Mouse (Mus musculus) 416B (cell line): Measurements from ENCODE around the gene Mcm5.

Source experiments
- DNase-seq: peaks from one replicate; pipeline ENCODE4 v3.0.0; 2011; ENCODE audit warnings: low read depth

Gene Mcm5

DNA sequence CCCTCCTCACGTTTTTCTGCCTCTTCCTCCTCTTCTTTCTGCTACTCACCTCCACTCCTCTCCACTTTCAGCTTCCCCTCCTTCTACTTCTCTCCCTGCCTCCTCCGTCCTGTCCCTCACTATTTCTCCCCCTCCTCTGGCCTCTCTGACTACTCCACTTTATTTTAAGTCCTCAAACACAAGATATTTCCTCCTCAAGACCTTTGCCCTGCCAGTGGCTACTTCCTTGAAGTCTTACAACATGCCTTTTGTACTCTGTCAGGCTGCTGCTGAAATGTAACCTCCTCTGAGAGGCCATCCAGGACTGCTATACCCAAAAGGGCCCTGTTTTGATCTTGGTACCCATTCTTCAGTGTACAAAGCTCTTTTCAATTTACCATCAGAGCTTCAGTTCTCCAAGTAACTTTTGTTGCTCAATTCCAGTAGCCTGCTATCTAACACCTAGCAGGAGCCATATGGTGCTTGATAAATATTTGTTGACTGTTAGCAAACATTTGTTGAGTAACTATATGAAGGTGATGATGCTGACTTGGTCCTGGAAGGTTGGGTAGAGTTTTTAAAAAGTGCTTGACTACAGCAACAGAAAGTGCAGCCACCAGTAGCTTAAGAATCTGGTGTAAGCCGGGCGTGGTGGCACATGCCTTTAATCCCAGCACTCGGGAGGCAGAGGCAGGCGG, 62.8 kb downstream of the Mcm5 start:
- DNase-seq: no peak
